Mouse (Mus musculus): ENCODE data around the gene Aadacl2. TPM values are rescaled to one million over a fixed set of nuclear protein-coding genes. Genes with fewer than 3 reads are reported as not detected.

The Aadacl2 gene
- not detected in 2 replicates for polyA plus RNA-seq (2012; rRNA removed)

DNA sequence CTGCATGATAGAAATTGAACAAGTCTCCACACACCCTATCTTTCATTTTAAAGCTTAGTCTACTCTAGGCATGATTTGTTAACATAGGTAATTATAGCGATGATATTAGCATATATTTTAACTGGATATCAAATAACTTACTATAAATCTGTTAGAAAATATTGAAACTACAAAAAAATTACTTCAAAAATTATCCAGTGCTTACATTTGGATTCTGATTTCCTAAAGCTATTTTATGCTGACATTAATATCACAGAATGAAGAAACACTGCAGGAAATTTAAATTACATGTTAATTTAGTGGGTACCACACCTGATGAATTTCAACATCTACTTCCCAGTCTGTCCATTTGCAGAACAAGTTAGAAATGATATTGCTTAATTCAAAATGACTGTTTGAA lies at the start of gene Aadacl2:
Aadacl2 (plus strand) TSS at position 301 of the 400 bp plus-strand sequence.
- Histone ChIP-seq H3K36me3 (ENCODE audit: control insufficient read depth, insufficient read depth, low read length) (no peaks in the 10 kb centered on the region), H3K27ac (ENCODE audit: insufficient read depth, low read length) (no peak within 1 kb of the TSS), H3K4me1 (ENCODE audit: control insufficient read depth, insufficient read depth, insufficient read length) (no peaks in the 10 kb centered on the region), H3K27me3 (ENCODE audit: control insufficient read depth, insufficient read depth, low read length) (no peaks in the 10 kb centered on the region), H3K4me3 (ENCODE audit: extremely low read depth, insufficient read depth, insufficient read length) (no peak within 1 kb of the TSS)
- no peak for DNase-seq (ENCODE audit: low read depth in 1 of 2, low spot score in 2 of 2)
- 91% methylated on average over 1 of the region's 1 CpGs for WGBS
- TF ChIP-seq CTCF (IDR thresholded peaks at IDR 0.05; ENCODE audit: extremely low read depth, insufficient read depth, insufficient read length, insufficient replicate concordance): no peak
- no peak for TF ChIP-seq POLR2A (IDR thresholded peaks at IDR 0.05; ENCODE audit: low read depth, low read length)

DNA sequence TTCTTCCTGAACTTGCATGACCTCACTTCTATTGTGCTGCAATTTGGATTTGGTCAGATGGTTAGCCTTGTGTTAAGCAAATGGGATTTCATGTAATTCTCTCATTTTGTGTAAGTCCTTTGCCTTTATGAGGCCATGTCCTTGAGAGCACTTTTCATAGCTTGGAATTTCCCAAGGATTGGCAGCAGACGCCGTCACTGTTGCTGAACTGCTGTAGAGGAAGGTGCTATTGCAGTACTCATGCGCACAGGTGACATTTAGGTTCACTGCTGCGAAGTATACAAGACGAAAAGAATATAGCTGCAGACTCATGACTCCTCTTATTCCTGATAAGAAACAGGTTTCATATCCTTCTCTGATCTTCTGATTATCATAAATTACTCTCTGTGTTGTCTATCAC lies 35.7 kb upstream of the Aadacl2 start:
- H3K27ac ChIP-seq (ENCODE audit: insufficient read depth, low read length): no peak overlapping the region
- WGBS: 91% methylated on average over 5 of the region's 5 CpGs
- TF ChIP-seq POLR2A (IDR thresholded peaks at IDR 0.05; ENCODE audit: low read depth, low read length) (no peak), CTCF (IDR thresholded peaks at IDR 0.05; ENCODE audit: extremely low read depth, insufficient read depth, insufficient read length, insufficient replicate concordance) (no peak)
- H3K27me3 ChIP-seq (ENCODE audit: control insufficient read depth, insufficient read depth, low read length): no peaks in the 10 kb centered on the region; the same call in 1 of the 2 replicates
- DNase-seq (ENCODE audit: low read depth in 1 of 2, low spot score in 2 of 2): no peak
- H3K4me1 ChIP-seq (ENCODE audit: control insufficient read depth, insufficient read depth, insufficient read length): no peaks in the 10 kb centered on the region
- no peaks in the 10 kb centered on the region for H3K36me3 ChIP-seq (ENCODE audit: control insufficient read depth, insufficient read depth, low read length)
- H3K4me3 ChIP-seq (ENCODE audit: extremely low read depth, insufficient read depth, insufficient read length): no peak overlapping the region

DNA sequence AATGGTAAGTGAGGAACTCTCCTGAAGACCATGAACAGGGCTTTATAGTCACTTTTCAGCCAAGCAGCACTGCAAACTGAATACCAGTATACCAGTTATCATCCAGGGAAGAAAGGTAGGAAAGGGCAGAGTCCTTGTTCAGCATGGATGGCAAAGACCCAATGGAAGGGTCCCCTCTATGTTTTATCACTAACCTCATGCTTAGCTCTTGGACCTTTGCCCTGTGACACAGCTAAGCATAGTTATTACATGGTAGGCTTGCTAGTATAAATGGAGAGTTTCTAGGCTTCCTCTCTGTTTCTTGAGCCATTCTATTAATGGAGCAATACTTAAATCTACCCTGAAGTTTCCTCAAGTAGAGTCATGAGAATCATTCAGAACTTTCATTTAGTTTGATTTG lies 32.0 kb upstream of the Aadacl2 start:
- H3K27ac ChIP-seq (ENCODE audit: insufficient read depth, low read length): no peak overlapping the region
- no peak for DNase-seq (ENCODE audit: low read depth in 1 of 2, low spot score in 2 of 2)
- no peaks in the 10 kb centered on the region; the same call in 1 of the 2 replicates for H3K27me3 ChIP-seq (ENCODE audit: control insufficient read depth, insufficient read depth, low read length)
- no peaks in the 10 kb centered on the region for H3K4me1 ChIP-seq (ENCODE audit: control insufficient read depth, insufficient read depth, insufficient read length)
- H3K36me3 ChIP-seq (ENCODE audit: control insufficient read depth, insufficient read depth, low read length): no peaks in the 10 kb centered on the region
- TF ChIP-seq CTCF (IDR thresholded peaks at IDR 0.05; ENCODE audit: extremely low read depth, insufficient read depth, insufficient read length, insufficient replicate concordance) (no peak), POLR2A (IDR thresholded peaks at IDR 0.05; ENCODE audit: low read depth, low read length) (no peak)
- no peak overlapping the region for H3K4me3 ChIP-seq (ENCODE audit: extremely low read depth, insufficient read depth, insufficient read length)

DNA sequence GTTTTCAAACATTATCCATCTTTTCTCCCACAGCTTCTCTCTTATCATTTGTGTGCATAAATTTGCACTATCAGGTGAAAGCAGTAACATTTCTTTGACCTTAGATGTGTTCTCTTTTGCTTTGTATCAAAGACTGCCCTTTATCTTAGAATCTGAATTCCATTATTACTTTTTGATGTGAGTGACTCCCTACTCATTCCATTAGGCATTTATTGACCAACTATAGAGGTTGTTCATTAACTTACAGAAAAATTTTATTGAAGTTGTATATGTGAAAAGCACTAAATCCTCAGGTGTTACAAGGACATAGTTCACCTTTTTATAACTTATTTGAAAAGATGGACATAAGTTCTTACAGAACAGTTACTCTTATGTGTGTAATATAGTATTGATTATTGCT lies 2.9 kb upstream of the Aadacl2 start:
- no peaks in the 10 kb centered on the region for H3K27me3 ChIP-seq (ENCODE audit: control insufficient read depth, insufficient read depth, low read length)
- H3K4me3 ChIP-seq (ENCODE audit: extremely low read depth, insufficient read depth, insufficient read length): no peak overlapping the region
- TF ChIP-seq CTCF (IDR thresholded peaks at IDR 0.05; ENCODE audit: extremely low read depth, insufficient read depth, insufficient read length, insufficient replicate concordance): no peak
- no peak for TF ChIP-seq POLR2A (IDR thresholded peaks at IDR 0.05; ENCODE audit: low read depth, low read length)
- no peaks in the 10 kb centered on the region for H3K36me3 ChIP-seq (ENCODE audit: control insufficient read depth, insufficient read depth, low read length)
- no peaks in the 10 kb centered on the region for H3K4me1 ChIP-seq (ENCODE audit: control insufficient read depth, insufficient read depth, insufficient read length)
- no peak overlapping the region for H3K27ac ChIP-seq (ENCODE audit: insufficient read depth, low read length)
- DNase-seq (ENCODE audit: low read depth in 1 of 2, low spot score in 2 of 2): no peak

DNA sequence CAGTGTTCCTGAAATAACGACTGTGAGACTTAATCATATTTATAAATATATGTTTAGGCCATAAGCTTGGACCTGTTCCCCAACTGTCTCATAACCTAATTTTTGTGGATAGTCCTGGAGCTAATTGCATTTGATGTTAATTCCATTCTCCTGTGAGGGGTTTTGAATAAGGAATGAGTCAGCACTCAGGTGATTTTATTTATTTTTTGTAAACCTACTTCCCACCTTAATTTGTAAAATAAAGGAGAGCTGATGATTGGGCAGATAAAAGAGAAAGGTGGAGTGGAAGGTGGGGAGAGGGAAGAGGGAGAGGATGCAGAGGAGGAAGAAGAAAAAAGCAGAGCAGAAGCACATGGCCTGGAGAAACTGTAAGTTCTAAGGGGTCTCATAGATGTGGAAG lies 18.9 kb downstream of the Aadacl2 start, which contains the start of gene Aadac:
Aadac (plus strand) TSS at position 301 of the 400 bp plus-strand sequence.
- 80% methylated on average over 1 of the region's 1 CpGs for WGBS
- H3K4me3 ChIP-seq (ENCODE audit: extremely low read depth, insufficient read depth, insufficient read length): no peak within 1 kb of the TSS
- no peaks in the 10 kb centered on the region for H3K36me3 ChIP-seq (ENCODE audit: control insufficient read depth, insufficient read depth, low read length)
- no peaks in the 10 kb centered on the region for H3K4me1 ChIP-seq (ENCODE audit: control insufficient read depth, insufficient read depth, insufficient read length)
- TF ChIP-seq POLR2A (IDR thresholded peaks at IDR 0.05; ENCODE audit: low read depth, low read length) (no peak), CTCF (IDR thresholded peaks at IDR 0.05; ENCODE audit: extremely low read depth, insufficient read depth, insufficient read length, insufficient replicate concordance) (no peak)
- H3K27me3 ChIP-seq (ENCODE audit: control insufficient read depth, insufficient read depth, low read length): no peaks in the 10 kb centered on the region
- H3K27ac ChIP-seq (ENCODE audit: insufficient read depth, low read length): no peak within 1 kb of the TSS
- no peak for DNase-seq (ENCODE audit: low read depth in 1 of 2, low spot score in 2 of 2)

DNA sequence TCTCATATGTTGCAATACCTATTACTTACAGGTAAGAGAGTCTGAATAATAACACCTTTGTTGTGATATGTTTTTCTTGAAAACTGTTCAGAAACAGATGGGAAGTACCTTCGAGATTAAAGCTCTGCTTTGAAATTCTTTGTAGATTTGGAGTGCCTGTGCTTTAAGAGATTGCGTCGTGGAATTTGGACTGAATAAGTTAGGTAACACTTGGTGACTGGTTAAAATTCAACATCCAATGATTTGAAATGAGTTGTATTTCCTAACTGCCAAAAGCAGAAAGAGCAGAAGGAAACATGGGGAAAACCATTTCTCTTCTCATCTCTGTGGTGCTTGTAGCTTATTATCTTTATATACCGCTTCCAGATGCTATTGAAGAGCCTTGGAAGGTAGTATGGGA lies 25.0 kb downstream of the Aadacl2 start:
- WGBS: 93% methylated on average over 4 of the region's 4 CpGs
- Histone ChIP-seq H3K27me3 (ENCODE audit: control insufficient read depth, insufficient read depth, low read length) (no peaks in the 10 kb centered on the region), H3K27ac (ENCODE audit: insufficient read depth, low read length) (no peak overlapping the region), H3K36me3 (ENCODE audit: control insufficient read depth, insufficient read depth, low read length) (no peaks in the 10 kb centered on the region), H3K4me3 (ENCODE audit: extremely low read depth, insufficient read depth, insufficient read length) (no peak overlapping the region), H3K4me1 (ENCODE audit: control insufficient read depth, insufficient read depth, insufficient read length) (no peaks in the 10 kb centered on the region)
- TF ChIP-seq POLR2A (IDR thresholded peaks at IDR 0.05; ENCODE audit: low read depth, low read length): no peak
- no peak for TF ChIP-seq CTCF (IDR thresholded peaks at IDR 0.05; ENCODE audit: extremely low read depth, insufficient read depth, insufficient read length, insufficient replicate concordance)
- DNase-seq (ENCODE audit: low read depth in 1 of 2, low spot score in 2 of 2): no peak

DNA sequence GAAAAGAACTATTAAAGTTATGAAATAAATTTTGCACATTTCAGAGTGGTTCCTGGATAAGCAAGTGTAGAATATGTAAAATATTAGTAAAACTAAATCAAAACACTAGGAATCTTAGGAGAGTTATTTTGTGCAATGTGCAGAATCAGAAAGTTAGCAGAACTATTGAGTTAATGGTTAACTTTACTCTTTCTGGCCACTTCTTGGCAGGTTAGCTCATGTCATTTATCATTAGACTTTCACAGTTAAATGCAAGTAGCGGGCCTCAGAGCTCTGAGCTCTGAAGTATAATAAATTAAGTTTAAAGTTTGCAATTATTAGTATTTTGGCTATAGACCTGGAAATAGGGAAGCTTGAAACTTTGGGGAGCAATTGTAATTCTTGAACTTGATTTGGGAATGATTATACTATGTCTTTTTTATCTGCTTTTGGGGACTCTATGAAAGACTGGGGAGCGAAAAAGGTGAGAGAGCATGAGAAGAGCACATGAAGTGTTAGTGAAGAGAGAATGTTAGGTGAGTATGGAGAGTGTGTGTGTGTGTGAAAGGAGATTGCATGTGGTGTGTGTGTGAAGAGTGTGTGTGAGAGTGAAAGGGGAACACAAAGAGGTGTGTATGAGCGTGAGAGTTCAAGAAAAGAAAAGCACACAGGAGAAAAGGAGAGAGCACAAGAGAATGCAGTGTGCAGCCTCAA lies 39.8 kb downstream of the Aadacl2 start:
- Histone ChIP-seq H3K36me3 (ENCODE audit: control insufficient read depth, insufficient read depth, low read length) (no peaks in the 10 kb centered on the region), H3K4me3 (ENCODE audit: extremely low read depth, insufficient read depth, insufficient read length) (no peak overlapping the region), H3K4me1 (ENCODE audit: control insufficient read depth, insufficient read depth, insufficient read length) (no peaks in the 10 kb centered on the region), H3K27ac (ENCODE audit: insufficient read depth, low read length) (no peak overlapping the region), H3K27me3 (ENCODE audit: control insufficient read depth, insufficient read depth, low read length) (no peaks in the 10 kb centered on the region)
- no peak for DNase-seq (ENCODE audit: low read depth in 1 of 2, low spot score in 2 of 2)
- 93% methylated on average over 3 of the region's 3 CpGs for WGBS
- no peak for TF ChIP-seq POLR2A (IDR thresholded peaks at IDR 0.05; ENCODE audit: low read depth, low read length)
- TF ChIP-seq CTCF (IDR thresholded peaks at IDR 0.05; ENCODE audit: extremely low read depth, insufficient read depth, insufficient read length, insufficient replicate concordance): no peak

Data from spleen, adult 2 months (tissue).